Mouse (Mus musculus): ENCODE measurements around the gene Lrp1.

DNA sequence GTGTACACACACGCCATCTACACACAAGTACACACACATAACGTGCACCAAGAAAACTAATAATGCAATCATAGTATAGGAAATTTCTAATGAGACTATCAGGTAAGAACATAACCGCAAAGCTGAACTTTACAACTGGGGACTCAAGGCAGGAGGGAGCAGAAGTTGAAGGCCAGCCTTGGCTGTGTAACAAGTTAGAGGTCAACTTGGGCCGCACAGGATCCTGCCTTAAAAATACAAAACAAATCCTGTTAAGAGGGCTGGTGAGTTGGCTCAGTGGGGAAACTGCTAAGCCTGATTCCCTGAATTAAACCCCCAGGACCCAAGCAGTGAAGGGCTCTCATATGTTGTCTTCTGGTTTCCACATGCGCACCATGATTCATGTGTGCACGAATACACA, 18.8 kb downstream of the Lrp1 start:
- no peak for TF ChIP-seq CTCF (IDR thresholded peaks at IDR 0.05; ENCODE audit: insufficient read depth, low read depth, low read length)
- TF ChIP-seq POLR2A (IDR thresholded peaks at IDR 0.05; ENCODE audit: insufficient read depth, low read depth, low read length) = no peak
